Mouse (Mus musculus) liver, adult 2 months (tissue): ENCODE measurements at regions not wholly inside any gene's neighbourhood (a gene's known extent, or its start where the extent isn't known, plus 50 kb on each side); places are given as distances from the start of the nearest gene placed in this dataset.

Experiments used
- CTCF ChIP-seq: fragments of 200-500 bp; IDR thresholded peaks from 2 replicates; pipeline ENCODE4 v1.5.1; 2011; ENCODE audit warnings: low read depth, low read length, control low read depth
- POLR2A ChIP-seq: fragments of 200-500 bp; IDR thresholded peaks from 2 replicates; pipeline ENCODE4 v1.6.1; 2011; ENCODE audit warnings: low read length, control low read depth; ENCODE audit not compliant: insufficient read depth; ENCODE audit errors: extremely low read depth

- TF ChIP-seq CTCF: no peak
- TF ChIP-seq POLR2A: no peak
Observed at GRCm38 (mm10) chr6:100502139-100502538, 168.8 kb downstream of the Shq1 start.
